Mouse (Mus musculus): ENCODE measurements at regions not wholly inside any gene's neighbourhood (a gene's known extent, or its start where the extent isn't known, plus 50 kb on each side); places are given as distances from the start of the nearest gene placed in this dataset.

DNA sequence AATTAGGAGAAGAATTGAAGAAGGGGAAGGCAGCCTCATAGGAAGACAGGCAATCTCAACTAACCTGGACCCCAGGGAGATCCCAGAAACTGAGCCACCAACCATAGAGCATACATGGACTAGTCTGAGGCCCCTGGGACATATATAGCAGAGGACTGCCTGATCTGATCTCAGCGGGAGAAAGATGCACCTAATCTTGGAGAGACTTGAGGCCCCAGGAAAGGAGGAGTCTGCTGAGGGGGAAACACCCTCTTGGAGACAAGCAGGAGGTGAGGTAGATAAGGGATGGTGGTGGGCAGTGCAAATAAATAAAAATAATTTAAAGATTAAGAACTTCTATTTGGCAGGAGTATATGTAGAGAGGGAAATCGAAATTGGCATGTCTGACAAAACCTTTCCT, 303.4 kb downstream of the Arap2 start:
- no peaks in the 10 kb centered on the region for H3K27me3 ChIP-seq (ENCODE audit: insufficient read depth, low read length)
- no peak for TF ChIP-seq EP300 (IDR thresholded peaks at IDR 0.05; ENCODE audit: low read depth)
- no peak for TF ChIP-seq CTCF (IDR thresholded peaks at IDR 0.05; ENCODE audit: low read depth)
- H3K9me3 ChIP-seq (ENCODE audit: low read length) = no peaks in the 10 kb centered on the region
- DNase-seq (no peak), ATAC-seq (no peak)
- no peak overlapping the region for H3K4me2 ChIP-seq (ENCODE audit: low read depth, low read length)
- no peak overlapping the region for H3K9ac ChIP-seq (replicated peaks)
- H3K4me1 ChIP-seq (ENCODE audit: insufficient read depth) = no peaks in the 10 kb centered on the region
- H3K4me3 ChIP-seq (ENCODE audit: low read depth, low read length) = no peak overlapping the region
- no peak overlapping the region for H3K27ac ChIP-seq (ENCODE audit: low read depth)
- no peaks in the 10 kb centered on the region for H3K36me3 ChIP-seq (replicated peaks; ENCODE audit: insufficient read depth, low read length)
- 61% methylated on average over 2 of the region's 2 CpGs for WGBS (ENCODE audit: insufficient replicate concordance)

Data from liver, postnatal 0 days (tissue).